Mouse (Mus musculus) kidney, embryonic 16.5 days (tissue): ENCODE data around the gene Cd55. TPM values are rescaled to one million over a fixed set of nuclear protein-coding genes. Genes with fewer than 3 reads are reported as not detected.
"Not testable (repeated sequence)": the region's sequence is repeated elsewhere in the genome, so short reads cannot be mapped to it uniquely, and the experiment has no call there.

Source experiments
- ATAC-seq: fragments of 200-750 bp; cut with Nextera tagmentation; 2 replicates; pipeline ENCODE4 v1.8.0; 2017; ENCODE audit warnings: moderate TSS enrichment; ENCODE audit not compliant: low FRiP score, low TSS enrichment
- H3K27ac ChIP-seq: fragments of 300-500 bp; sonication (generic); 2 replicates; pipeline ENCODE4 v1.5.1; 2014; ENCODE audit warnings: low read length
- H3K27me3 ChIP-seq: fragments of 300-500 bp; sonication (generic); 2 replicates; pipeline ENCODE4 v1.6.1; 2014; ENCODE audit warnings: low read length, control low read depth, mixed read lengths; ENCODE audit not compliant: insufficient read depth
- H3K36me3 ChIP-seq: fragments of 300-500 bp; sonication (generic); 2 replicates; pipeline ENCODE4 v1.6.1; 2014; ENCODE audit warnings: low read length, control low read depth, mixed read lengths; ENCODE audit not compliant: insufficient read depth
- H3K4me1 ChIP-seq: fragments of 300-500 bp; sonication (generic); 2 replicates; pipeline ENCODE4 v1.6.1; 2014; ENCODE audit warnings: low read length, control low read depth, mixed read lengths; ENCODE audit not compliant: insufficient read depth
- H3K4me2 ChIP-seq: fragments of 300-500 bp; sonication (generic); replicated peaks from 2 replicates; pipeline ENCODE4 v1.6.1; 2014; ENCODE audit warnings: low read depth, low read length
- H3K4me3 ChIP-seq: fragments of 300-500 bp; sonication (generic); 2 replicates; pipeline ENCODE4 v1.5.1; 2014; ENCODE audit warnings: mild to moderate bottlenecking, low read length
- H3K9ac ChIP-seq: fragments of 300-500 bp; sonication (generic); replicated peaks from 2 replicates; pipeline ENCODE4 v1.6.1; 2014; ENCODE audit warnings: low read length
- H3K9me3 ChIP-seq: fragments of 300-500 bp; sonication (generic); 2 replicates; pipeline ENCODE4 v1.6.1; 2016; ENCODE audit warnings: low read length, control low read depth
- WGBS: fragments of 180-500 bp; shearing (Covaris S2); extraction: QIAGEN DNeasy Blood & Tissue Kit; methylation state at CpG from one replicate; pipeline ENCODE4 v1.1.7; 2014; 5-methylcytosine and 5-hydroxymethylcytosine counted together
- polyA plus RNA-seq: library from polyadenylated mRNA; unstranded; fragments of >200 nt; fragmentation: Nextera tagmentation; extraction: Ambion mirVana; gene quantifications from 2 replicates; pipeline ENCODE4 v1.2.1, GENCODE M21; 2015

Cd55 gene
- polyA plus RNA-seq, 1 experiment from 2014 or later, result 15.9 TPM

- ATAC-seq, result no peak
- Histone ChIP-seq H3K4me2 (no peak overlapping the region), H3K27ac (no peak overlapping the region), H3K4me1 (0 out of 2 replicates have a peak, but pooled peaks cover 3% of the 10 kb centered on the region), H3K36me3 (no peaks in the 10 kb centered on the region), H3K27me3 (no peaks in the 10 kb centered on the region), H3K4me3 (no peak overlapping the region), H3K9ac (no peak overlapping the region), H3K9me3 (0 out of 2 replicates have a peak, but pooled peaks cover 5% of the 10 kb centered on the region)
- WGBS, result 77% methylated on average over 4 of the region's 4 CpGs
Measured at GRCm38 (mm10) chr1:130430920-130431319, 31.6 kb downstream of the Cd55 start.

GRCm38 (mm10) chr1:130428667-130429066 lies 33.9 kb downstream of the Cd55 start:
- not testable (repeated sequence) for H3K27me3 ChIP-seq, ATAC-seq, H3K9me3 ChIP-seq, H3K4me2 ChIP-seq, H3K27ac ChIP-seq, H3K4me3 ChIP-seq, H3K36me3 ChIP-seq, H3K4me1 ChIP-seq, H3K9ac ChIP-seq

- not testable (repeated sequence) for H3K4me2 ChIP-seq, H3K36me3 ChIP-seq, H3K27me3 ChIP-seq, H3K4me1 ChIP-seq, H3K4me3 ChIP-seq, H3K9me3 ChIP-seq, H3K9ac ChIP-seq, H3K27ac ChIP-seq
- ATAC-seq, result peak; percentile 58; the same call in 1 of the 2 replicates
- 23% methylated on average over 2 of the region's 3 CpGs for WGBS
Measured at GRCm38 (mm10) chr1:130427175-130427853, 35.2 kb downstream of the Cd55 start.

- 56% methylated on average over 18 of the region's 18 CpGs for WGBS
- H3K9me3 ChIP-seq, result no peaks in the 10 kb centered on the region
- no peaks in the 10 kb centered on the region for H3K36me3 ChIP-seq
- H3K9ac ChIP-seq, result no peak within 1 kb of the TSS
- no peak within 1 kb of the TSS for H3K27ac ChIP-seq
- no peaks in the 10 kb centered on the region for H3K27me3 ChIP-seq
- H3K4me2 ChIP-seq, result 0 out of 2 replicates have a peak within 1 kb of the TSS, but pooled peaks have one; percentile 5
- H3K4me1 ChIP-seq, result 0 out of 2 replicates have a peak, but pooled peaks cover 3% of the 10 kb centered on the region
- no peak within 1 kb of the TSS for H3K4me3 ChIP-seq
- ATAC-seq, result peak; percentile 69
Measured at GRCm38 (mm10) chr1:130422664-130423111, 39.9 kb downstream of the Cd55 start, which contains the start of gene Cd55b. Gene Cd55b (minus strand): TSS chr1:130423009.

- not testable (repeated sequence) for H3K4me3 ChIP-seq, H3K27me3 ChIP-seq, H3K9ac ChIP-seq, H3K9me3 ChIP-seq, H3K4me1 ChIP-seq, ATAC-seq, H3K27ac ChIP-seq, H3K36me3 ChIP-seq, H3K4me2 ChIP-seq
- WGBS, result no CpG with 5 or more reads among the region's 6 CpGs
Measured at GRCm38 (mm10) chr1:130422033-130422432, 40.5 kb downstream of the Cd55 start.

GRCm38 (mm10) chr1:130397109-130397508 lies 65.4 kb downstream of the Cd55 start:
- not testable (repeated sequence) for H3K4me2 ChIP-seq, H3K9me3 ChIP-seq, H3K9ac ChIP-seq, H3K4me3 ChIP-seq, H3K27ac ChIP-seq, H3K36me3 ChIP-seq, ATAC-seq, H3K27me3 ChIP-seq, H3K4me1 ChIP-seq

Other genes with a start within 250 kb of the Cd55 start
- 0.21 TPM in 1 of 2 replicates, not detected in the other for gene Cd55b, start 39.7 kb downstream of the Cd55 start, polyA plus RNA-seq
- gene Zp3r, start 166.9 kb upstream of the Cd55 start, polyA plus RNA-seq, result not detected in 2 replicates
- 0.94 and 2.7 TPM in 2 replicates for gene C4bp, start 198.9 kb upstream of the Cd55 start, polyA plus RNA-seq